Mouse (Mus musculus) cortical plate, adult 2 months (tissue): ENCODE results near the gene Nfib. TPM values are rescaled to one million over a fixed set of nuclear protein-coding genes. Genes with fewer than 3 reads are reported as not detected.

ENCODE experiments used
- H3K27ac ChIP-seq: fragments of 200-500 bp; 2 replicates; pipeline ENCODE4 v1.5.1; 2012; ENCODE audit warnings: low read length, control low read depth, inconsistent platforms; ENCODE audit not compliant: insufficient read depth
- H3K4me1 ChIP-seq: fragments of 200-500 bp; 2 replicates; pipeline ENCODE4 v1.6.1; 2011; ENCODE audit warnings: low read length; ENCODE audit not compliant: control insufficient read depth, insufficient read depth
- H3K4me3 ChIP-seq: fragments of 200-500 bp; 2 replicates; pipeline ENCODE4 v1.5.1; 2011; ENCODE audit warnings: mild to moderate bottlenecking, low read length, control low read depth; ENCODE audit not compliant: insufficient read depth
- CTCF ChIP-seq: fragments of 200-500 bp; IDR thresholded peaks from 2 replicates; pipeline ENCODE4 v1.5.1; 2011; ENCODE audit warnings: mild to moderate bottlenecking, control low read depth, low read length; ENCODE audit not compliant: insufficient read depth; ENCODE audit errors: extremely low read depth
- POLR2A ChIP-seq: fragments of 200-500 bp; IDR thresholded peaks from 2 replicates; pipeline ENCODE4 v1.6.1; 2011; ENCODE audit warnings: mild to moderate bottlenecking, low read length, control low read depth; ENCODE audit not compliant: insufficient read depth; ENCODE audit errors: extremely low read depth
- polyA plus RNA-seq: library from polyadenylated mRNA; depleted of rRNA; stranded (reverse); fragments of >200 nt; gene quantifications from 2 replicates; pipeline ENCODE4 v1.2.3, GENCODE M21; 2012

The Nfib gene
- polyA plus RNA-seq, 1 experiment: 31.8 TPM

GRCm38 (mm10) chr4:82691126-82692008 is 14.2 kb downstream of the Nfib start:
- Histone ChIP-seq H3K4me1 (no peaks in the 10 kb centered on the region), H3K27ac (no peak overlapping the region), H3K4me3 (no peak overlapping the region)
- TF ChIP-seq POLR2A (no peak), CTCF (no peak)

DNA sequence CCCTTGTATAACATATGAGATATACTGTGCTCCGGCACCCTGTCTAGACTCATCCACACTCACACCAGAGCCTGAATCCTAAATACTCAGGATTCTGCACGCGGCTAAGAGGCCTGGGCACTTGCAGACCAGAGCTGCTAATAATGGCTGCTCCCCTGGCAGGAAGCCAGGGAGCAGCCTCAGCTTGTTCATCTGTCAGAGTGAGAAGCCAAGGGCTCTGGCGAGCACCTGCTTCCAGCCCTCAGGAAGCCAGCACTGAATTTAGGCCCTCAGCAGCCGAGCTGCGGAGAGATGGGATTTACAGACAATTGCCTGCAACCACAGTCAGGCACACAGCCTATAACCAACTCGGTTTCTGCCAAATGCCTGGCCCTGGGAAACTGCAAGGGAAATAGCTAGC is 15.3 kb downstream of the Nfib start:
- Histone ChIP-seq H3K27ac (no peak overlapping the region), H3K4me3 (no peak overlapping the region)
- TF ChIP-seq CTCF (no peak), POLR2A (no peak)

DNA sequence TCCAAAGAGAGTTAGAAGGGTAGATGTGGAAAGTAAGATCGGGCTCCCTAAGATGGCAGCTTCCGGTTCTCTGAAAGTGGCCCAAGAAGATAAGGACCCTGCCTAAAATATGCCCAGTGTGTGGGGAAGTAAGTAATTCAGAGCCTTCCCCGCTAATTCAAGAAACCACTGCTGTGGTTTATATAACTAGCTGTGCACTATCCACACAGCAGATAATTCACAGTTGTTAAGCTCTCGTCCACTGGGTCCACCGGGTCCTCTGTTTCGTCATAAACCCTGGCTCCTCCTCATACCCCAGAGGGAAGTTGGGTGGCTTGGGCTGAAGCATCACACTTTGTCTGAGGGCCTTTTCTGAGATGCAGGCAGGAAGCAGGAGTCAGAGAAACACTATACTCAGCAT is 19.5 kb downstream of the Nfib start:
- no peak overlapping the region for H3K27ac ChIP-seq
- 0 out of 2 replicates have a peak, but pooled peaks cover 1% of the 10 kb centered on the region for H3K4me1 ChIP-seq
- H3K4me3 ChIP-seq: no peak overlapping the region
- TF ChIP-seq POLR2A (no peak), CTCF (no peak)

More for the DNA sequence above, 15.3 kb downstream of the Nfib start:
- H3K4me1 ChIP-seq: no peaks in the 10 kb centered on the region

GRCm38 (mm10) chr4:82684088-82684715 is 21.3 kb downstream of the Nfib start:
- H3K27ac ChIP-seq: no peak overlapping the region
- no peak overlapping the region for H3K4me3 ChIP-seq
- TF ChIP-seq CTCF (no peak), POLR2A (no peak)
- 0 out of 2 replicates have a peak, but pooled peaks cover 1% of the 10 kb centered on the region for H3K4me1 ChIP-seq

GRCm38 (mm10) chr4:82683583-82683982 is 22.0 kb downstream of the Nfib start:
- Histone ChIP-seq H3K4me3 (no peak overlapping the region), H3K27ac (no peak overlapping the region), H3K4me1 (0 out of 2 replicates have a peak, but pooled peaks cover 1% of the 10 kb centered on the region)
- TF ChIP-seq CTCF (no peak), POLR2A (no peak)

DNA sequence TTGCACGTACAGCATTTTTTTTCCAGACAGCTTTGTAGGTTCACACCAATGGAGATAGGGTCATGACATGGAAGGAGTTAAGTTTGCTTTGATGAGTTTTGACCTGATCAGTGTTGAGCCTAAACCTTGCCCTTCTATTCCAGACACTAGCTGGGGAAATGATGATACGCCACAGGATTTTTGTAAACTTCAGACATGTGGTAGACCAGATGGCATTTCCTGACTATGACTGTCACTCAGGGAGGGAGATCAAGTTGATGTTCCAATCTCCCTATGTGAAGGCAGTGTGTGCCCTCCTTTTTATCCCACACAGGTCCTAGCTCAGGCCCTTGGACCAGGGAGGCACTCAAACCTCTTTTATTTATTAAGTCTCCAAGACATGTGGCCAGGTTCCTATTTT is 29.4 kb downstream of the Nfib start:
- no peak for TF ChIP-seq CTCF
- no peak for TF ChIP-seq POLR2A
- Histone ChIP-seq H3K4me3 (no peak overlapping the region), H3K27ac (no peak overlapping the region), H3K4me1 (no peaks in the 10 kb centered on the region)

- H3K4me3 ChIP-seq: no peak overlapping the region
- TF ChIP-seq POLR2A: no peak
- TF ChIP-seq CTCF: no peak
- no peaks in the 10 kb centered on the region for H3K4me1 ChIP-seq
- H3K27ac ChIP-seq: no peak overlapping the region
Observed at GRCm38 (mm10) chr4:82667271-82667872, 38.2 kb downstream of the Nfib start.

- Histone ChIP-seq H3K4me1 (no peaks in the 10 kb centered on the region), H3K27ac (no peak overlapping the region), H3K4me3 (no peak overlapping the region)
- TF ChIP-seq POLR2A (no peak), CTCF (no peak)
Observed at GRCm38 (mm10) chr4:82664436-82664835, 41.1 kb downstream of the Nfib start.

- H3K4me3 ChIP-seq: no peak overlapping the region
- H3K4me1 ChIP-seq: no peaks in the 10 kb centered on the region
- TF ChIP-seq CTCF (no peak), POLR2A (no peak)
- H3K27ac ChIP-seq: no peak overlapping the region
Observed at GRCm38 (mm10) chr4:82663749-82664381, 41.7 kb downstream of the Nfib start.
